Mouse (Mus musculus): ENCODE measurements around the gene Gm10721.
"Not testable (repeated sequence)": the region's sequence is repeated elsewhere in the genome, so short reads cannot be mapped to it uniquely, and the experiment has no call there.

GRCm38 (mm10) chr9:3017108-3017507 is 4.2 kb downstream of the Gm10721 start, which contains the start of gene Gm10719:
- TF ChIP-seq CTCF, EP300 (IDR thresholded peaks at IDR 0.05): not testable (repeated sequence)

All from lung, postnatal 0 days (tissue).